Mouse (Mus musculus) layer of hippocampus, adult 2 months (tissue): ENCODE data around the gene Rrp7a. TPM values are rescaled to one million over a fixed set of nuclear protein-coding genes. Genes with fewer than 3 reads are reported as not detected.

ENCODE experiments used
- DNase-seq, 2 experiments: peaks; one replicate each; pipeline ENCODE4 v3.0.0; 2022; ENCODE audit warnings: low spot score in 2 of 2
- H3K27ac ChIP-seq: fragments of 200-600 bp; 2 replicates; pipeline ENCODE4 v1.8.1; 2022
- H3K4me3 ChIP-seq: fragments of 200-600 bp; 2 replicates; pipeline ENCODE4 v1.8.1; 2022; ENCODE audit warnings: mild to moderate bottlenecking
- CTCF ChIP-seq: fragments of 200-600 bp; conservative IDR thresholded peaks from 2 replicates; pipeline ENCODE4 v1.8.1; 2022; ENCODE audit warnings: antibody characterized with exemption, mild to moderate bottlenecking, moderate library complexity
- total RNA-seq, 2 experiments: library from RNA; stranded (reverse); gene quantifications; 2 replicates each; pipeline ENCODE4 v1.2.3; 2021

Rrp7a gene
- total RNA-seq, 2 experiments from 2014 or later: 144 to 151 TPM

DNA sequence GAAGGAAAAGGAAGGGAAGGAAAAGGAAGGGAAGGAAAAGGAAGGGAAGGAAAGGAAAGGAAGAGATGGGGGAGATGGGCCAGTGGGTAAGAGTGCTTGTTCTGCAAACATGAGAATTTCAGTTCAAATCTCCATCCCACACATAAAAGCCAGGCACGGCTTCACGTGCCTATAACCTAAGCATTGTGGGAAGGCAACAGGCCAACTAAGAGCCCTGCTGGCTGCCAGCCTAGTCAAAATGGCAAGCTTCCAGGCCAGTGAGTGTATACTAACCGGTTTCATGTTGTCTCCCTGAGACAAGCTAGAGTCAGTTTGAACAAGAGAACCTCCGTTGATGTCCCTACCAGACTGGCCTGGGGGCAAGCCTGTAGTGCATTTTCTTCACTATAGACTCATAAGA, 57.1 kb downstream of the Rrp7a start:
- TF ChIP-seq CTCF: no peak
- peak; percentile 42 to 74 for DNase-seq

More for the DNA sequence above, 57.1 kb downstream of the Rrp7a start:
- Histone ChIP-seq H3K27ac (no peak overlapping the region), H3K4me3 (no peak overlapping the region)

Other genes starting within 250 kb of the Rrp7a start
- gene Tcf20, start 134.9 kb downstream of the Rrp7a start, total RNA-seq: 100 to 1,000 TPM; 219 to 230 TPM
- gene Nfam1, start 89.5 kb downstream of the Rrp7a start, total RNA-seq: 1 to 10 TPM; 1.9 to 2.8 TPM
- gene Serhl, start 33.3 kb downstream of the Rrp7a start, total RNA-seq: 10 to 100 TPM in 1 of 2 experiments, 1 to 10 TPM in 1; 7.1 to 11.8 TPM
- gene Poldip3, start 26.6 kb upstream of the Rrp7a start, total RNA-seq: 10 to 100 TPM; 90.5 to 91.5 TPM
- 10 to 100 TPM; 63.7 to 65.6 TPM for gene Cyb5r3, start 49.8 kb upstream of the Rrp7a start, total RNA-seq
- 1 to 10 TPM; 3.2 to 3.6 TPM for gene A4galt, start 129.0 kb upstream of the Rrp7a start, total RNA-seq
- gene Arfgap3, start 227.4 kb upstream of the Rrp7a start, total RNA-seq: 10 to 100 TPM; 17.3 to 17.5 TPM